Mouse (Mus musculus) layer of hippocampus, postnatal 14 days (tissue): ENCODE measurements at regions not wholly inside any gene's neighbourhood (a gene's known extent, or its start where the extent isn't known, plus 50 kb on each side); places are given as distances from the start of the nearest gene placed in this dataset.

Source experiments
- DNase-seq, 2 experiments: peaks; one replicate each; pipeline ENCODE4 v3.0.0; 2021 to 2022; ENCODE audit warnings: low spot score in 2 of 2, mixed read lengths in 1 of 2

GRCm38 (mm10) chr10:98700407-98700806 lies 213.8 kb upstream of the Atp2b1 start:
- no peak for DNase-seq

- DNase-seq, result peak in 1 of 2 experiments; percentile 58
Measured at GRCm38 (mm10) chr10:98701285-98701684, 212.9 kb upstream of the Atp2b1 start.

GRCm38 (mm10) chr10:98702470-98703215 lies 211.6 kb upstream of the Atp2b1 start:
- no peak for DNase-seq

GRCm38 (mm10) chr10:98703642-98704293 lies 210.4 kb upstream of the Atp2b1 start:
- no peak for DNase-seq

GRCm38 (mm10) chr10:98704559-98704958 lies 209.6 kb upstream of the Atp2b1 start:
- DNase-seq, result no peak

GRCm38 (mm10) chr10:98717856-98718255 lies 196.3 kb upstream of the Atp2b1 start:
- no peak for DNase-seq

GRCm38 (mm10) chr10:98718706-98719105 lies 195.5 kb upstream of the Atp2b1 start:
- DNase-seq, result no peak

- no peak for DNase-seq
Measured at GRCm38 (mm10) chr10:98720256-98721005, 193.8 kb upstream of the Atp2b1 start.

GRCm38 (mm10) chr10:98725110-98725509 lies 189.1 kb upstream of the Atp2b1 start:
- DNase-seq, result no peak

- DNase-seq, result no peak
Measured at GRCm38 (mm10) chr10:98727130-98727529, 187.1 kb upstream of the Atp2b1 start.

GRCm38 (mm10) chr10:98728396-98729030 lies 185.7 kb upstream of the Atp2b1 start:
- no peak for DNase-seq

GRCm38 (mm10) chr10:98733950-98734585 lies 180.1 kb upstream of the Atp2b1 start:
- peak in 1 of 2 experiments; percentile 63 for DNase-seq

- DNase-seq, result no peak
Measured at GRCm38 (mm10) chr10:98740507-98741147, 173.6 kb upstream of the Atp2b1 start.

GRCm38 (mm10) chr10:98741398-98741797 lies 172.8 kb upstream of the Atp2b1 start:
- DNase-seq, result no peak

- peak; percentile 48 to 73 for DNase-seq
Measured at GRCm38 (mm10) chr10:98742822-98743605, 171.2 kb upstream of the Atp2b1 start.

GRCm38 (mm10) chr10:98744246-98744645 lies 170.0 kb upstream of the Atp2b1 start:
- DNase-seq, result no peak

- no peak for DNase-seq
Measured at GRCm38 (mm10) chr10:98744662-98745061, 169.5 kb upstream of the Atp2b1 start.

- DNase-seq, result no peak
Measured at GRCm38 (mm10) chr10:98745409-98745808, 168.8 kb upstream of the Atp2b1 start.

GRCm38 (mm10) chr10:98745861-98746260 lies 168.3 kb upstream of the Atp2b1 start:
- no peak for DNase-seq
